In the genomic region with DNA sequence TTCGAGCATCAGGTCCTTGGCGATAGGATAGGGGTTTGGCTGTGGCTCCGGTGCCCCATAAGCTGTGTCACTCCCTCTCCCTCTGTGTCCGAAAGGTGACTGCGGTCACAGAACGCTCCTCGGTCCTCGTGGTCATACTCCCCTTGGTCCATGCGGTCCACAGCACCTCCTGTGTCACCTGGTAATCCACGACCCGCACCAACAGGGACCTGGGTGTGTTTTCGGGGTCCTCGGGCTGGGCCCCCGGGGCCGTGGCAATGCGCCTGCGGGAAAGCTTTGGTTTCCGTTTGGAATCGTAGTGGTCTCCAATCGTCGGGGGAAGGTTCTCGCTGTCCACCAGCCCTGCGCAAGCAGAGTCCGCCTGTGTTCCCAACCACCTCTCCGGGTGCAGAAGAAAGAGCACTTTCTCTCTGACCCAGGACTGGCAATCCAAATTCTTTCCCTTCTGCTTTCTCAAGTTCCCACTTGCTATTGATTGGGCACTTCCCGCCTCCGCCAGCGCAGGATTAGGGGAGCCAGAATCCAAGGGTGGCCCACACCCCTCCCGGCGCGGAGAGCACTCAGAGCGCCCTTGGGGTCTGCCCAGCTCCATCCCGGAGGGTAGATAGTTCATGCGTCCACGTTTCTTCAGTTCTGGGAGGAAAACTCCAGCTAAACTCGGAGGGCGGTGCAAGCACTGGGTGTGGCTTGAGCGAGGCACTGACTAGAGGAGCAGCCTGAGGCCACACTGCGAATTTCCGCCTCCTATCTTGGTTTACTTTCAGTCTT, we compare ENCODE assay signal across 8 mouse cellular contexts. TPM values are rescaled to one million over a fixed set of nuclear protein-coding genes. Genes with fewer than 3 reads are reported as not detected.
A peak's percentile ranks its signal among the peaks of the same experiment; 100 is the strongest.
DNase-seq lines count a peak whose midpoint lies in the region; ATAC-seq and TF ChIP-seq lines count a peak whose summit lies in the region.

9130008F23Rik (minus strand) TSS at position 636 of the 768 bp plus-strand sequence.

- no peaks in the 10 kb centered on the region for H3K36me3 ChIP-seq in embryonic facial prominence, embryonic 12.5 days
- no peaks in the 10 kb centered on the region for H3K36me3 ChIP-seq in heart, embryonic 10.5 days
- H3K36me3 ChIP-seq in lung, postnatal 0 days (ENCODE audit: insufficient read depth, low read length), result no peaks in the 10 kb centered on the region

- peak within 1 kb of the TSS; percentile 91 for H3K4me2 ChIP-seq in embryonic facial prominence, embryonic 12.5 days (replicated peaks)
- H3K4me2 ChIP-seq in lung, postnatal 0 days (replicated peaks; ENCODE audit: low read depth, low read length), result peak within 1 kb of the TSS; percentile 75

- H3K9ac ChIP-seq in embryonic facial prominence, embryonic 12.5 days, result peak within 1 kb of the TSS; percentile 59
- H3K9ac ChIP-seq in lung, postnatal 0 days (replicated peaks; ENCODE audit: low read depth), result peak within 1 kb of the TSS; percentile 64

- CTCF ChIA-PET in Patski (lab: Charles Lee), result interaction anchor here (1.4 kb wide), 1 partner anchor 41 kb away, joined by 5 read pairs; no protein-coding TSS in a partner anchor

- peak; percentile 85 for ATAC-seq in Patski
- ATAC-seq in embryonic facial prominence, embryonic 12.5 days (ENCODE audit: insufficient number of reproducible peaks, insufficient read depth, low FRiP score, low TSS enrichment), result peak; percentile 63
- ATAC-seq in lung, postnatal 0 days, result peak; percentile 88

- no peak within 1 kb of the TSS for H3K27ac ChIP-seq in embryonic facial prominence, embryonic 12.5 days
- peak within 1 kb of the TSS; percentile 93 for H3K27ac ChIP-seq in heart, embryonic 10.5 days
- peak within 1 kb of the TSS; percentile 78 for H3K27ac ChIP-seq in lung, postnatal 0 days (ENCODE audit: low read length)

- DNase-seq in B cell, adult 2 months, result peak; percentile 1 to 4
- DNase-seq in Patski (ENCODE audit: low read depth, low spot score), result no peak
- peak; percentile 88 for DNase-seq in heart, embryonic 10.5 days (ENCODE audit: low spot score)
- DNase-seq in kidney, adult 8-10 months, result peak; percentile 49 to 54
- DNase-seq in lung, postnatal 0 days (ENCODE audit: low spot score), result peak; percentile 72
- DNase-seq in ovary, postnatal 10 days (ENCODE audit: low spot score), result peak; percentile 25
- no peak for DNase-seq in natural killer cell, adult 2 months (ENCODE audit: low spot score in 2 of 2)

- H3K4me3 ChIP-seq in embryonic facial prominence, embryonic 12.5 days, result peak within 1 kb of the TSS; percentile 56
- H3K4me3 ChIP-seq in heart, embryonic 10.5 days, result peak within 1 kb of the TSS; percentile 71
- peak within 1 kb of the TSS; percentile 84 for H3K4me3 ChIP-seq in lung, postnatal 0 days (ENCODE audit: low read depth, low read length)

- no peaks in the 10 kb centered on the region for H3K4me1 ChIP-seq in embryonic facial prominence, embryonic 12.5 days
- peaks cover 17% of the 10 kb centered on the region; the same call in 1 of the 2 replicates for H3K4me1 ChIP-seq in heart, embryonic 10.5 days
- H3K4me1 ChIP-seq in lung, postnatal 0 days (ENCODE audit: insufficient read depth, low read depth, low read length), result peaks cover 5% of the 10 kb centered on the region; the same call in 1 of the 2 replicates

- no peaks in the 10 kb centered on the region for H3K27me3 ChIP-seq in Patski
- H3K27me3 ChIP-seq in embryonic facial prominence, embryonic 12.5 days, result no peaks in the 10 kb centered on the region
- no peaks in the 10 kb centered on the region for H3K27me3 ChIP-seq in heart, embryonic 10.5 days (ENCODE audit: insufficient read depth, poor library complexity, severe bottlenecking)
- H3K27me3 ChIP-seq in lung, postnatal 0 days (replicated peaks; ENCODE audit: insufficient read depth, low read length), result no peaks in the 10 kb centered on the region

- POLR2A ChIA-PET in Patski (lab: Charles Lee), result interaction anchor here (0.6 kb wide), 2 partner anchors 10 to 11 kb away, joined by 3 read pairs; no protein-coding TSS in a partner anchor

- TF ChIP-seq CTCF in Patski (IDR thresholded peaks at IDR 0.05), result no peak
- no peak; the same call in 1 of the 2 replicates for TF ChIP-seq CTCF in lung, postnatal 0 days (IDR thresholded peaks at IDR 0.05)

- no peak for TF ChIP-seq EP300 in lung, postnatal 0 days (IDR thresholded peaks at IDR 0.05)

- WGBS in embryonic facial prominence, embryonic 12.5 days, result under 1% methylated on average over 40 of the region's 40 CpGs
- WGBS in heart, embryonic 10.5 days, result under 1% methylated on average over 40 of the region's 40 CpGs
- WGBS in lung, postnatal 0 days, result 2% methylated on average over 40 of the region's 40 CpGs

- in situ Hi-C loops in Patski (cut with MboI; ENCODE audit: low pct_unique_long_range_greater_than_20kb), result no loop called here

- no peaks in the 10 kb centered on the region for H3K9me3 ChIP-seq in embryonic facial prominence, embryonic 12.5 days
- no peaks in the 10 kb centered on the region for H3K9me3 ChIP-seq in heart, embryonic 10.5 days
- no peaks in the 10 kb centered on the region for H3K9me3 ChIP-seq in lung, postnatal 0 days (ENCODE audit: low read length)

RNA-seq across cellular contexts. Expression of gene 9130008F23Rik, which starts in this region (rescaled TPM):
- 7.6 TPM for polyA plus RNA-seq in Patski (2021)
- 1.4 and 1.5 TPM in 2 replicates for polyA plus RNA-seq in embryonic facial prominence, embryonic 12.5 days (2016; fragmentation: Nextera tagmentation; extraction: Ambion mirVana)
- 3.3 and 3.4 TPM in 2 replicates for polyA plus RNA-seq in heart, embryonic 10.5 days (2016; fragmentation: Nextera tagmentation; extraction: Ambion mirVana)
- polyA plus RNA-seq in lung, postnatal 0 days (2015; fragmentation: Nextera tagmentation; extraction: Ambion mirVana), result 2.4 and 2.9 TPM in 2 replicates

Comparison
In these comparisons a context has a peak if more than half of its experiments do, and no peak if none do; other contexts are left out.
1. DNase-seq: peak in B cell, adult 2 months (2 of 2), heart, embryonic 10.5 days (single experiment), kidney, adult 8-10 months (2 of 2), lung, postnatal 0 days (single experiment) and ovary, postnatal 10 days (single experiment); none in Patski (single experiment) and natural killer cell, adult 2 months (0 of 2).
2. Peak in every context shown above with its lines, with median percentiles within 50 percentile points of each other: ATAC-seq and H3K4me3 ChIP-seq.